Mouse (Mus musculus) lung, postnatal 14 days (tissue): ENCODE measurements at regions not wholly inside any gene's neighbourhood (a gene's known extent, or its start where the extent isn't known, plus 50 kb on each side); places are given as distances from the start of the nearest gene placed in this dataset.
"Not testable (repeated sequence)": the region's sequence is repeated elsewhere in the genome, so short reads cannot be mapped to it uniquely, and the experiment has no call there.

ENCODE experiments used
- DNase-seq: peaks from one replicate; pipeline ENCODE4 v3.0.0; 2021

GRCm38 (mm10) chr11:12589757-12590373 is 125.1 kb upstream of the Cobl start:
- no peak for DNase-seq

DNA sequence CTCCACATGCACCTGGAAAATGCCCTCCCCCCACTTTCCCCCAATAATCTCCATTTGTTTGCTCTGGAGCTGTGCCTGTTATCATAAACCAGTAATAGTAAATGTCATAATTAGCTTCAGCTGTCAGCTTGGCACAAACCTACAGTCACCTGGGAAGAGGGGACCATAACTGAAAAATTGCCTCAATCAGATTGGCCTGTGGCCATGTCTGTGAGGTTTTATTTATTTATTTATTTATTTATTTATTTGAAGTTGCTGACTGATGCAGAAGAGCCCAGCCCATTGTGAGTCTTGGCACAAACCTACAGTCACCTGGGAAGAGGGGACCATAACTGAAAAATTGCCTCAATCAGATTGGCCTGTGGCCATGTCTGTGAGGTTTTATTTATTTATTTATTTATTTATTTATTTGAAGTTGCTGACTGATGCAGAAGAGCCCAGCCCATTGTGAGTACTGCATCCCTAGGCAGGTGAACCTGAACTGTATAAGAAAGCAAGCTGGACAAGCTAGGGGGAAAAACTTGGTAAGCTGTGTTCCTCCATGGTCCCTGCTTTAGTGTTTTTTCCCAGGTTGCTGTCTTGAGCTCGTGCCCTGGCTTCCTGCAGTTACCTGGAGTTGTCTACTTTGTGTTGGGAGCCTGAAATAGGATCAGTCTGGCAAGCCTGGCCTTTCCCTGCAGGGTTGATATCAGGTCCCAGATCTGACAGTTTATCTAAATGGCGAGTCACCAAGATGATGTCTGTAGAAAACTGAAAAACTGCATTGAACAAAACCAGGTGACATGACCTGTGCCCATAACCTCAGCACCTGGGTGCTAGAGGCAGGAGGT is 120.3 kb upstream of the Cobl start:
- not testable (repeated sequence) for DNase-seq

GRCm38 (mm10) chr11:12578999-12579576 is 114.3 kb upstream of the Cobl start:
- DNase-seq: peak; percentile 20

- DNase-seq: no peak
Measured at GRCm38 (mm10) chr11:12559663-12560062, 94.9 kb upstream of the Cobl start.

DNA sequence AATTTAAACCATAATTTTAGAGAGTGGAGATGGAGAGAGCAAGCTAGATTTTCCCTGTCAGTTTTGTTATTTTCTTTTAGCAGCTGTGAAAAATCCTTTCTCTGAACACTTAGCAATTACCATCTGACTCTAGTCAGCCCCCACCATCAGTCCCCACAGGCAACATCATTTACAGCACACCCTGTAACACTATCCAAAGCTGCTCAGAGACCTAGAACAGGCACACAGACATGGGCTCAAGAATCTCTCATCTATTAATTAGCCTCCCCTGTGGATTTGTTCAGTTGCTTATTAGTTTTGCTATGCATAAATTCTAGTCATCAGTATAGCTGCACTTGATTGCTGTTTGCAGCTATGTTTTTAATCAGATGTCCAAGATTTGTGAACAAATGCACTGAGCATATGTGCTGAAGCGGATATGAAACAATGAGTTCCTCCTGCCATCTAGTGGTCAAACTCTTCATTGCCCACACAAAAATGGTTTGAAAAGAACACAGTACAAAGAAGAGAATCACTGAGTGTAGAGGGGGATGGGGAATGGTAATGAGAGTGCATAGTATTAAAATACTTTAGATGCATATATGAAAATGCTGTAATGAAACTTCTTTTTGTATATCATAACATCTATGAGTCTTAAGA is 94.4 kb upstream of the Cobl start:
- DNase-seq: peak; percentile 25

DNA sequence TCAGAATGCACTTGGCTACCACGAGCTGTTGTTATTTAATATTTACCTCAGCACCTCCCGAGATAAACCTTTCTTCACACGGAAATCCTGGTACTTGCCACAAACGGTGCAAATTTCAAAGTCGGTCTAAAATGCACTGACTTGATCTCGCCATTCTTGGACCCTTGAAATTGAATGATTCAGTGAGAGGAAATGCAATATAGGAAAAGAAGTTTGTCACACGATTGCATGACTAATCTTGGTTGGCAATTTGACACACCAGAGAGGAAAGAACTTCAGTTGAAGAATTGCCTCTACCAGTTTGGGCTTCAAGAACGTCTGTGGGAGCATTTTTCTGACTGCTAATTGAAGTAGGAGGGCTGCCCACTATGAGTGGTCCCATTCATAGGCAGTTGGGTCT is 93.4 kb upstream of the Cobl start:
- DNase-seq: no peak

- DNase-seq: no peak
Measured at GRCm38 (mm10) chr11:12545771-12546170, 81.0 kb upstream of the Cobl start.

GRCm38 (mm10) chr11:12543042-12543441 is 78.3 kb upstream of the Cobl start:
- no peak for DNase-seq

GRCm38 (mm10) chr11:12540333-12540870 is 75.6 kb upstream of the Cobl start:
- DNase-seq: no peak

DNA sequence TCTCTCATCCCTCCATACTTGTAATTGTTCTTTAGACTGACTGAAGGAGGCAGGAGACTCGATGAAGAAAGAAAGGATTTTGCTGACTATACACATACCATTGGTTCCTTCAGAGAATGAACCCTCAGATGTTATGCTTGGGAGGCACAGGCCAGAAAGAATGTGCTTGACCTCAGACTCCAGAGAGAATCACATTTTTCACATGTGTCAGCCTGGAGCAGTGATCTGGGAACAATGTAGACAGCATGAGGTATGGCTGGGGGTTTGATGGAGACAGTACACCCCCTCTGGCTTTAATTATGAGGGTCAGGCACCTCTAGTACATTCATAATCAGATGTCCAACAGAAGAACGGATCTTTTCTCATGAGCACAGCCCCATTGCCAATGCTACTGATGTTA is 70.3 kb upstream of the Cobl start:
- DNase-seq: no peak

GRCm38 (mm10) chr11:12532288-12532687 is 67.5 kb upstream of the Cobl start:
- peak; percentile 17 for DNase-seq

DNA sequence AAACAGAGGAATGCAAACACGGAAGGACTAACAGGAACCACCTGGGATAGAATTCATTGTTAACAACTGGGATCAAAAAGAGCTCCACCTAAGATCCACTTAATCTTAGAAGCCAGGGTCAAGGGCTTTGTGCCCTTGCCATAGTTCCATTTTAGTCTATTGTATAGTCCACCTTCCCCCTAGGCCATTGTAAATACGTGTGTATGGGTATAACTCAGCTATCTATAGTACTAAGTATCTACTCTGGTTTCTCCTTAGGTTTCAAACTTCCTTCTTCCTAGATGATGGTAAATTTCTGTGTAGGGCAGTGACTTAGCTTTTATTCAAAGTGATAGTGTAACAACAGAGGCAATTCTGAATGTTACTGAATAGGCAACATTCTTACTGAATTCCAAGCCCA is 57.3 kb upstream of the Cobl start:
- DNase-seq: not testable (repeated sequence)

GRCm38 (mm10) chr11:12521286-12521685 is 56.5 kb upstream of the Cobl start:
- DNase-seq: no peak

DNA sequence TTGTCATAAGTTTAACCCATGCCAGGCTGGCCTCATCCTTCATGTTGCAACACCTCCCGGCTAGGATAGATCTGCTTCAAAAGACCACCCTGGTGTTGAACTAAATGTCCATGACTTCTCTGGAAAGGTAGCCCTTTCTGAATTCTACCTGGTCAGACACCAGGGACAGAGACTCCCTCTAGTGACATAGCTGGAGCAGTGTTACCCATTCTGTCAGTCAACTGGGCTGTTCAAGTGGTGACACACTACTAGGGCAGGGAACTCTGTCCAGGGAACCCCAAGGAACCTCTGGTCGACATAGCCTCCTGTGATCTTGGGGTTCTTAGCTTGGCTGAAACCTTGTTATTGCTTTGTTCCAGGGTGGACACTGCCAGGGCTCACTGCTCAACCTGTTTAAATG is 51.6 kb upstream of the Cobl start:
- no peak for DNase-seq
